Mouse (Mus musculus) heart, embryonic 11.5 days (tissue): ENCODE data around the gene Zfp784. TPM values are rescaled to one million over a fixed set of nuclear protein-coding genes. Genes with fewer than 3 reads are reported as not detected.
A peak's percentile ranks its signal among the peaks of the same experiment; 100 is the strongest.

Source experiments
- ATAC-seq: fragments of 200-750 bp; cut with Nextera tagmentation; replicated peaks from 2 replicates; pipeline ENCODE4 v1.8.0; 2017; ENCODE audit warnings: moderate library complexity; ENCODE audit not compliant: insufficient number of reproducible peaks, low FRiP score, low TSS enrichment
- H3K27ac ChIP-seq: fragments of 300-500 bp; sonication (generic); 2 replicates; pipeline ENCODE4 v1.5.1; 2014; ENCODE audit warnings: mild to moderate bottlenecking, low read depth, low read length
- H3K27me3 ChIP-seq: fragments of 300-500 bp; sonication (generic); 2 replicates; pipeline ENCODE4 v1.6.1; 2014; ENCODE audit warnings: mild to moderate bottlenecking, low read length, mixed read lengths; ENCODE audit not compliant: control insufficient read depth, insufficient read depth
- H3K36me3 ChIP-seq: fragments of 300-500 bp; sonication (generic); 2 replicates; pipeline ENCODE4 v1.6.1; 2014; ENCODE audit warnings: mild to moderate bottlenecking, low read length, moderate library complexity, mixed read lengths; ENCODE audit not compliant: control insufficient read depth, insufficient read depth
- H3K4me1 ChIP-seq: fragments of 300-500 bp; sonication (generic); 2 replicates; pipeline ENCODE4 v1.6.1; 2014; ENCODE audit warnings: low read length; ENCODE audit not compliant: control insufficient read depth, insufficient read depth
- H3K4me2 ChIP-seq: fragments of 300-500 bp; sonication (generic); 2 replicates; pipeline ENCODE4 v1.6.1; 2014; ENCODE audit warnings: mild to moderate bottlenecking, moderate library complexity
- H3K4me3 ChIP-seq: fragments of 300-500 bp; sonication (generic); 2 replicates; pipeline ENCODE4 v1.5.1; 2014; ENCODE audit warnings: low read depth, low read length
- H3K9ac ChIP-seq: fragments of 300-500 bp; sonication (generic); 2 replicates; pipeline ENCODE4 v1.6.1; 2014; ENCODE audit warnings: mild to moderate bottlenecking, low read depth, low read length, moderate library complexity
- H3K9me3 ChIP-seq: fragments of 300-500 bp; sonication (generic); replicated peaks from 2 replicates; pipeline ENCODE4 v1.6.1; 2016; ENCODE audit warnings: low read length; ENCODE audit not compliant: control insufficient read depth
- WGBS: fragments of 180-500 bp; shearing (Covaris S2); extraction: QIAGEN DNeasy Blood & Tissue Kit; methylation state at CpG from one replicate; pipeline ENCODE4 v1.1.7; 2014; ENCODE audit not compliant: insufficient replicate concordance; 5-methylcytosine and 5-hydroxymethylcytosine counted together
- polyA plus RNA-seq: library from polyadenylated mRNA; unstranded; fragments of >200 nt; fragmentation: Nextera tagmentation; extraction: Ambion mirVana; gene quantifications from 2 replicates; pipeline ENCODE4 v1.2.1, GENCODE M21; 2014

Gene Zfp784
- polyA plus RNA-seq = 3.4 and 4.2 TPM in 2 replicates

- no peaks in the 10 kb centered on the region for H3K9me3 ChIP-seq
- H3K27ac ChIP-seq = peak within 1 kb of the TSS; percentile 89
- H3K4me1 ChIP-seq = peaks cover 4% of the 10 kb centered on the region; the same call in 1 of the 2 replicates
- H3K36me3 ChIP-seq = peaks cover 24% of the 10 kb centered on the region
- peak within 1 kb of the TSS; percentile 80 for H3K9ac ChIP-seq
- peak within 1 kb of the TSS; percentile 62 for H3K4me3 ChIP-seq
- H3K27me3 ChIP-seq = no peaks in the 10 kb centered on the region
- WGBS = 0% methylated on average over 48 of the region's 48 CpGs
- peak; percentile 95 for ATAC-seq
- peak within 1 kb of the TSS; percentile 71 for H3K4me2 ChIP-seq
These were observed at the start of gene Zfp784 for GRCm38 (mm10) chr7:5038109-5038732. TSS of gene Zfp784 (minus strand) at chr7:5038446.

DNA sequence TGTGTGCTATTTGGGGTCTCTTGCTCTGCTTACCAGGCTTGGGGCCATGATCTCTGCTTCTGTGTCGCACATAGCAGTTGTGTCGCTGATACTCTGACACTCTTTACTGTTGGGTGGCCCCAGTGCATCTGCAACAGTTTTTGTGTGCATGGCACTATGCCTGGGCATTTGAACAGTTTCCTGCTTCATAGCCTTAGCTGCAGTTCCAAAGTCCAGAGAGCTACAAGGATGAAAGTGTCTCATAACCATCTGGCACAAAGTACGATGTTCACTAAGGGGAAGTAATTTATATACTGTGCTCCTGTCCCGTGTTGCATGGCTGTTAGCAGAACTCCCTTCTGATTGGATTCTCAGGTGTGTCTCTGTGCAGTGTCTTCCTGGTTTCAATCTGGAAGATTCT is 49.6 kb upstream of the Zfp784 start:
- H3K4me2 ChIP-seq = no peak overlapping the region
- no peaks in the 10 kb centered on the region for H3K27me3 ChIP-seq
- no peaks in the 10 kb centered on the region for H3K9me3 ChIP-seq
- H3K9ac ChIP-seq = no peak overlapping the region
- no peak overlapping the region for H3K4me3 ChIP-seq
- 87% methylated on average over 4 of the region's 4 CpGs for WGBS
- H3K36me3 ChIP-seq = peaks cover 25% of the 10 kb centered on the region
- no peak overlapping the region for H3K27ac ChIP-seq
- peaks cover 3% of the 10 kb centered on the region; the same call in 1 of the 2 replicates for H3K4me1 ChIP-seq
- ATAC-seq = no peak

DNA sequence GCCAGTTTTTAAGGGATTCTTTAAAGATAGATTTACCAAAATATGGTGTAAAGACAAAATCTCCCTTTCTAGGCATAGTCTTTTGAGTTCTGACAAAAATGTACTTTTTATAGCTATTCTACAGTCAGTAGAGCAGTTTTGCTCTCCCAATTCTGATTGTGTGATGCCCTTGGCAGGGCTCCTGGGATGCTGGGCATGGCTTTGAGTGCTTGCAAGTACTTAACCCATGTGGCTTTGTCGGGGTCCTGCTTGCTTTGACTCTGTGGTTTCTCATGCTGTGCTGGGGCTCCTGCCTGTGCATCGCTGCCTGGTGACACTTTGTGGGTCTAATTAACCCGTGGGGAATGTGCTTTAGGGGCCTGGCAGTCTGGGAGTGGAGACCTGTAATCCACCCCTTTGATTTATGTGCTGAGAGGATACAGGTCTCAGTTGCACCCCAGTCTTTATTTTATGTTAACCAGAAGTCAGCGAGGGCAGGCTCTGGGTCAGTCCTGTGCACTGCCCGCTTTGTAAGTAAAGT is 48.7 kb upstream of the Zfp784 start:
- no peak overlapping the region for H3K4me2 ChIP-seq
- no peak overlapping the region for H3K9ac ChIP-seq
- ATAC-seq = no peak
- peaks cover 5% of the 10 kb centered on the region; the same call in 1 of the 2 replicates for H3K4me1 ChIP-seq
- H3K4me3 ChIP-seq = no peak overlapping the region
- no peaks in the 10 kb centered on the region for H3K9me3 ChIP-seq
- H3K27me3 ChIP-seq = no peaks in the 10 kb centered on the region
- H3K27ac ChIP-seq = no peak overlapping the region
- peaks cover 22% of the 10 kb centered on the region for H3K36me3 ChIP-seq
- WGBS = 89% methylated on average over 5 of the region's 5 CpGs

- no peaks in the 10 kb centered on the region for H3K27me3 ChIP-seq
- no peaks in the 10 kb centered on the region for H3K9me3 ChIP-seq
- H3K27ac ChIP-seq = no peak overlapping the region
- no peak overlapping the region for H3K4me2 ChIP-seq
- no peak for ATAC-seq
- peaks cover 15% of the 10 kb centered on the region for H3K4me1 ChIP-seq
- no peak overlapping the region for H3K4me3 ChIP-seq
- H3K36me3 ChIP-seq = peaks cover 18% of the 10 kb centered on the region; the same call in 1 of the 2 replicates
- H3K9ac ChIP-seq = no peak overlapping the region
- 68% methylated on average over 1 of the region's 1 CpGs for WGBS
These were observed 47.3 kb upstream of the Zfp784 start for GRCm38 (mm10) chr7:5085512-5085911.

GRCm38 (mm10) chr7:5083325-5084105 is 45.3 kb upstream of the Zfp784 start:
- no peak overlapping the region for H3K4me3 ChIP-seq
- H3K4me2 ChIP-seq = no peak overlapping the region
- H3K9me3 ChIP-seq = no peaks in the 10 kb centered on the region
- WGBS = 92% methylated on average over 18 of the region's 18 CpGs
- H3K9ac ChIP-seq = no peak overlapping the region
- no peak overlapping the region for H3K27ac ChIP-seq
- ATAC-seq = no peak
- H3K36me3 ChIP-seq = peaks cover 13% of the 10 kb centered on the region; the same call in 1 of the 2 replicates
- H3K27me3 ChIP-seq = no peaks in the 10 kb centered on the region
- H3K4me1 ChIP-seq = peaks cover 15% of the 10 kb centered on the region

GRCm38 (mm10) chr7:5081939-5082338 is 43.7 kb upstream of the Zfp784 start:
- Histone ChIP-seq H3K9ac (no peak overlapping the region), H3K27me3 (no peaks in the 10 kb centered on the region), H3K4me2 (peak overlapping the region; percentile 70), H3K4me3 (peak overlapping the region; percentile 81; the same call in 1 of the 2 replicates), H3K9me3 (no peaks in the 10 kb centered on the region), H3K27ac (no peak overlapping the region), H3K36me3 (peaks cover 17% of the 10 kb centered on the region; the same call in 1 of the 2 replicates), H3K4me1 (peaks cover 15% of the 10 kb centered on the region)
- no peak for ATAC-seq
- WGBS = 87% methylated on average over 2 of the region's 2 CpGs

DNA sequence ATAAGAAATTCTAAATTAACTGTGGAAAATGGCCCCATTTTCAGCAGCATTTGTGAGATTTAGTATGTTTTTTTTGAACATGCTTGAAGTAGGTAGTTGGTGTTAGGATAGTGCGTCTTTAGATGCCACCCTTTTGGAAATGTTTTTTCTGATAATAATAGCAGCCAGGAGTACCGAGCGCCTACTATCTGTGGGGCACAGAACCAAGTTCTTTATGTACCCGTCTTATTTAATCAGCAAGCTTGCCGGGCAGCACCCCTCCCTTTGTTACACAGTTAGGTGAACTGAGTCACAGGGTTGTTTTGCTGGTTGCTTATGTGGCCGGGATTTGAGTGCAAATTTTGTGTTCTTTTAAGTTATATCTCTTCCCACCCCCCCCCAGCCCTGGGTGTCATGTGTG is 43.0 kb upstream of the Zfp784 start:
- peaks cover 20% of the 10 kb centered on the region; the same call in 1 of the 2 replicates for H3K36me3 ChIP-seq
- peaks cover 16% of the 10 kb centered on the region for H3K4me1 ChIP-seq
- WGBS = 49% methylated on average over 6 of the region's 6 CpGs
- peak overlapping the region; percentile 95 for H3K27ac ChIP-seq
- no peaks in the 10 kb centered on the region for H3K9me3 ChIP-seq
- peak overlapping the region; percentile 70 for H3K4me2 ChIP-seq
- no peak for ATAC-seq
- peak overlapping the region; percentile 91 for H3K9ac ChIP-seq
- no peaks in the 10 kb centered on the region for H3K27me3 ChIP-seq
- peak overlapping the region; percentile 81 for H3K4me3 ChIP-seq

DNA sequence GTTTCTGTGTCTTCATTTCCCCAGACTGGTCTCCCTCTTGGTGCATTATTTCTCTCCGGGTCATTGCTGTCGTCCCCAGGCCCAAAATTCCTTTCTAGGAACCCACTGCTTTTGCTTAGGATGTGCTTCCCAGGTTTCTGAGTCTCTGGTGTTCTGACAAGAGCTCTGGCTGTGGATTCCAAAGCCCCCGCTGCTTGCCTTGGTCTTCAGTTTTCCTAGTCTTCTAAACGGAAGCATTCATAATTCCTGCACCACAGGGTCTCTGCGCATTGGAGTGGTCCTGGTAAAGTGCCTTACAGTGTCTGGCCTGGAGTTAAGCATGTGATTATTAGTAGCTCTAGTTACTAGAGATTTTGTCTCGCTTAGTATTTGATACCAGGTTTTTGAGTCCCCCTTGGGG is 42.6 kb upstream of the Zfp784 start:
- H3K4me3 ChIP-seq = peak overlapping the region; percentile 81
- H3K27ac ChIP-seq = peak overlapping the region; percentile 95
- no peaks in the 10 kb centered on the region for H3K27me3 ChIP-seq
- H3K4me2 ChIP-seq = peak overlapping the region; percentile 70
- H3K9ac ChIP-seq = peak overlapping the region; percentile 91
- 17% methylated on average over 6 of the region's 6 CpGs for WGBS
- H3K4me1 ChIP-seq = peaks cover 18% of the 10 kb centered on the region
- peaks cover 21% of the 10 kb centered on the region; the same call in 1 of the 2 replicates for H3K36me3 ChIP-seq
- ATAC-seq = no peak
- no peaks in the 10 kb centered on the region for H3K9me3 ChIP-seq
